Mouse (Mus musculus) heart, postnatal 10 days (tissue): ENCODE data around the gene Med12l. TPM values are rescaled to one million over a fixed set of nuclear protein-coding genes. Genes with fewer than 3 reads are reported as not detected.

Source experiments
- DNase-seq, 2 experiments: peaks; one replicate each; pipeline ENCODE4 v3.0.0; 2021
- intact Hi-C: fragments of 180-260 bp; cut with DNase I; formaldehyde crosslinking; loops from one replicate; pipeline ENCODE4 v1.15.1; 2025
- total RNA-seq, 2 experiments: library from RNA; stranded (reverse); gene quantifications; 2 replicates each; pipeline ENCODE4 v1.2.3; 2021

The Med12l gene
- 10 to 100 TPM in 1 of 2 experiments, 1 to 10 TPM in 1; 9.4 to 10.1 TPM for total RNA-seq

GRCm38 (mm10) chr3:59005271-59005995, at the start of gene Med12l:
Gene Med12l (plus strand): TSS chr3:59005825.
- intact Hi-C loops, result no loop called here
- peak; percentile 75 to 78 for DNase-seq

GRCm38 (mm10) chr3:58961166-58961565, 44.5 kb upstream of the Med12l start:
- DNase-seq, result no peak
- intact Hi-C loops, result no loop called here

DNA sequence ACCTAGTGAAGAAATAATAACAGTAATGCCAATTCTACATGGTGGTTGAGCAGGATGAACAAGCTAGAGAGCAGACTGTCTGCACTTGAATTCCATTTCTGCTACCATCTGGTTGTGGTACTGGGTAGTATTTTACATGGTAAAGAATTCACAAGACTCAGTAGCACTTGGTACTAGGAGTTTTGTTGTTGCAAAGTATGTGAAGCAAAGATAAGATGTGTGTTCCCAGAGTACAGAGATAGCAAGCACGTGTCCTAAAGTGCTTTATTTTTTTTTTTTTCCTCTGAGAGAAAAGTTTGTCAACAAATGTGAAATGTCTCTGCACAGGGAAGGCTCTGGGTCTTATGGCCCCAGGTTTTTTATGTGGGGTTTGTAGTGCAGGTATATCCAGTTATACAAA, 28.2 kb upstream of the Med12l start:
- intact Hi-C loops, result no loop called here
- no peak for DNase-seq

- no peak for DNase-seq
- intact Hi-C loops, result no loop called here
Observed at GRCm38 (mm10) chr3:58977906-58978622, 27.6 kb upstream of the Med12l start.

- no peak for DNase-seq
- intact Hi-C loops, result no loop called here
Observed at GRCm38 (mm10) chr3:58980579-58980978, 25.0 kb upstream of the Med12l start.

DNA sequence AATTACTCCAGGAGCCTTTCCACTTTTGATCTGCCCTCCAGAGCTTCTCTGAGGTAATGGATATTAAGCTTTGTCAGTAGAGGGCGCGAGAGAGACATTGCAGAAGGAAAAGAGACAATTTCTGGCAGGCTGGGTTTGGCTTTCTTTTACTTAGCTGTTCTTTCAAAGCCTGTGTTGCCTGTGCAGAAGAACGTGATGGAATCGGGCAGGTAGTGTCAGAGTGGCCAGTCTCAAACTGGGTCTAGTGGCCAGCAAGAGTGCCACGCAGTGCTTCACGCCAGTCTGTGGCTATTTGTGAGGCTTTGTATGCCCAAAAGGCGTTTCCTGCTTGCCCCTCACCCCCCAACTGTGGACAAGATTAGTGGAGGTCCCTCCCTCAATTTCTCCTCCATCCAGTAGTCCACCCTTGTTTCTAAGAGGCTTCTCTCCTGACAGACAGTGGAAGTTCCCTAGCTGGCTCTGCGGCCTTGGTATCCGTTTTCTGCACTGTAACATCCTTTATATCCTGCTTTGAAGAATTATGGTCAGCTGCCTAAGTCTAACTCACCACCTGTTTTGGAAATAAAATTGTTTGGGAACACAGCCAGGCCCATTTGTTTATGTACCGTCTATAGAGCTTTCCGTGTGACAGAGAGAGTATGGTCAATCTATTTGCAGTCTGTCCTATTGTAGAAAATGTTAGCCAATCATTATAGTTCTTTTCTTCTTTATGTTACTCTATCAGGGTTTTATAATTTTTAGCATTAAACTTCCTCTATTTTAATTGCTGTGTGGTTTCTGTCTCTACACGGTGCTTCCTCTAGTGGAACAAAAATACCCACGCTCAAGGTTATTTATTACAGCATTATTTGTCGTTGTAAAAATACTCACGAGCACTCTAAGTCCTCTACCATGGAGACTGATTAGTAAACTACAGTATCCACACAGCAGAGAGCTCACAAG, 22.5 kb upstream of the Med12l start:
- peak; percentile 81 to 90 for DNase-seq
- intact Hi-C loops, result loop anchor here (1.0 kb wide), 1 partner anchor 76 kb away; no protein-coding TSS in a partner anchor

DNA sequence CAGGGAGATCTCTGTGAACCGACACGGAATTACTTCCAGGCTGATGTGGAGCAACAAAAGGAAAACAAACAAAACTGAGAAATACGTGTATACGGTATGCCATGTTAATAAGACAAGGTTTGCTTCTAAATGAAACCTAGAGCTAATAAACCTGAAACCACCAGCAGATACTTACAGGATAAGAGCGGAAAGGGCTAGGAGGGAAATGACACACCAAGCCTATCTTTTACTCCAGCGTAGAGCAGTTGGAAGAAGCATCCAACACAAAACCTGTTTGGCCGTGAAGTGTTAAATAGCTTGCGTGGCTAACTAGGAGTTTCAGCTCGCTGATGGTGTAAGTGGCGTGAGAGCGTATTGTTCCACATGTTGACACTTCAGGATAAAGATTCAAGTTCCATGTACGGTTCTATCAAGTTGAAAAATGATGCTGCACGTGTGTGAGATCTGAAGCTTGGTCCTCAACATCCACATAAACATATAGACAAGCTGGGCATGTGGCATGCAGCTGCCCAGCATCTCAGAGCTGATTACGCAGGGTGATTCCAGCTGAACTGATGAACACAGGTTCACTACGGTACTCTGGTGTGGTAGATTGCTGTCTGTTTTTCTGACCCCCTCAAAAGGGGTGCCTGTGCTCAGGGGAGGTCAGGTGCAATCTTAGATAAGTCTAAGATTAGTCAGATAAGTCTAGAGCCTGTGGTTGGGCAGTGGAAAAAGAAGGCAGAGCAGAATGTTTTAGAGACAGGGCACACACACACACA, 21.6 kb upstream of the Med12l start:
- intact Hi-C loops, result loop anchor here (1.0 kb wide), 1 partner anchor 75 kb away; no protein-coding TSS in a partner anchor
- DNase-seq, result no peak

GRCm38 (mm10) chr3:58985816-58986215, 19.8 kb upstream of the Med12l start:
- no peak for DNase-seq
- intact Hi-C loops, result no loop called here

- intact Hi-C loops, result no loop called here
- DNase-seq, result no peak
Observed at GRCm38 (mm10) chr3:58989374-58989773, 16.3 kb upstream of the Med12l start.

- intact Hi-C loops, result no loop called here
Observed at GRCm38 (mm10) chr3:58990556-58990955, 15.1 kb upstream of the Med12l start.

DNA sequence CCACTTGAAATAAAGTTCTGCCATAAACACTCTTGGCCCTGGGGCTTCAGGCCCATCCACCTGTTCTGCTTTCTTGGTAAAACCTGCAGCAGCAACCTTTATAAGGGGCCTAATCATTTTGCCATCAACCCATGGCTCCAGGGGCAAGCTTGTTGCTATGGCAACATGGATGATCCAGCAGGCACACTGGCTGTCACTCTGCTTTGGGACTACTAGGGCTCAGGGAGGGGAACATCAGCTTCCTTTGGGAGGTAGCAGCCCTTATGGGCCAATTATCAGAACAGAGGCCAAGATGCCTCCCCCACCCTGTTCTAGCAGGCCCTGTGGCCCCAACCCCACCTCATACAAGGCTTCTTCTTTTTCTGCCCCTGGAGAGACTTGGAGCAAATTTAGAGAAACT, 13.5 kb upstream of the Med12l start:
- intact Hi-C loops, result no loop called here
- no peak for DNase-seq

More at GRCm38 (mm10) chr3:58990556-58990955, 15.1 kb upstream of the Med12l start:
- DNase-seq, result no peak

DNA sequence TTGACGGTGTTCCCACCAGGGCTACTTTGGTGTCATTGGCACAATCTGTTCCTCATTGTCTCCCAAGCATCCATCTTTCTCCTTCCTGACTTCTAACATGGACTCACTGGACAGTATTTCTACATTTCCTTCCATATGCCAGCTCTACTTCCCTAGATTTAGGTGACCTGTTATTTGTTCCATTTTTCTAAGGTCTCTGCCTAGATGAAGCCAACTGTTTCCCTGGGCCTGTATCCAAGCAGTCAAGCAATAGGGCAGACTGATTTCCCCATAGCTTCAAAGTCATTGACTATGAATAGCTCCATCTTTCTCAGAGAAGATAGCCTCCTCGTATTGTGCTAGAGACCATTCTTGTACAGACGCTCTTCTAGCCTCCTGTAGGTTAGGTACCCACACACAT, 12.0 kb upstream of the Med12l start:
- intact Hi-C loops, result no loop called here
- no peak for DNase-seq

DNA sequence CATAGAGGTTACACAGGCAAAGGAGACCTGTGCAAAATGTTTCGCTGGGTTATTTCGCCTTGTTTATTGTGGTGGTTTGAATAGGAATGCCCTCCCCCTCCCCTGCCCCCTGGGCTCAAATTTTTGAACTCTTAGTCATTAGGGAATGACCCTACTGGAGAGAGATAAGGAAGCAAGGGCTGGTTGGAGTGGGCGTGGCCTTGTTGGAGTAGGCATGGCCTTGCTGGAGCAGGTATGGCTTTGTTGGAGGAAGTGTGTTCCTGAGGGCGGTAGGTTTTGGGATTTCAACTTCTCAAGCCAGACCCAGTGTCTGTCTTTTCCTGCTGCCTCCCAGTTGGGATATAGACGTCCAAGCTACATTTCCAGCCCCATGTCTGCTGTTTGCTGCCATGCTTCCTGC, 1.9 kb upstream of the Med12l start:
- DNase-seq, result no peak
- intact Hi-C loops, result no loop called here

- peak; percentile 55 to 60 for DNase-seq
Observed at GRCm38 (mm10) chr3:59005996-59006730, 538 bp downstream of the Med12l start.

DNA sequence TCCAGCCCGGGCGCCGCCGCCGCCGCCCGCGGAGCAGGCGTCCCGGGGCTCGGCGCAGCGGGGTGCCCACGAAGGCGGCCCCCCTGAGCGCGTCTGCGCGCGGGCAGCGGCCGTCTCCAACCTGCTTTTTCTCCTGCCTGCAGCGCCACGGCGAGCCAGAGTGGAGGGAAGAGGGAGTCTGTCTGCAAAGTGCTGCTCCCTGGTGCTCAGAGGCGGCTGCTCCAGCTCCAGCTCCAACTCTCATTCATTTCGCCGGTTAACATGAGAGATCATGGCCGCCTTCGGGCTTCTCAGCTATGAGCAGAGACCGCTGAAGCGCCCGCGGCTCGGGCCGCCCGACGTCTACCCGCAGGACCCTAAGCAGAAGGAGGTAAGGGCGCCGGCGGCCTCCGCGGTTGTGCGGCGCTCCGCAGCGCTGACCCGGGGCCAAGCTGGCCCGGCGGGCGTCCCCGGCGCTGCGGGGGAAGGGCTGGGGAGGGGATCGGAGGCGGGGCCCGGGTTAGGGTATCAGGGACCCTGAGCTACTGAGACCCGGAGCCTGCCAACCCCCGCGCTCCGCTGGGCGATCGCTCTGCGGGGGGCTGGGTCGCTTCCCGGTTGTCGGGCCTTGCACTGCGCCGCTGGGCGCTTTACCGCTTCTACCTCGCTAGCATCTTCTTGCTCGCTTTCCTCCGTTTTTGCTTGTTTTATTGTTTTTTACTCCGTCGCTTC, 1.3 kb downstream of the Med12l start:
- intact Hi-C loops, result loop anchor here (1.0 kb wide), 1 partner anchor 52 kb away; no protein-coding TSS in a partner anchor
- peak; percentile 82 to 83 for DNase-seq

More at GRCm38 (mm10) chr3:59005996-59006730, 538 bp downstream of the Med12l start:
- intact Hi-C loops, result loop anchor here (1.0 kb wide), 1 partner anchor 53 kb away; no protein-coding TSS in a partner anchor

DNA sequence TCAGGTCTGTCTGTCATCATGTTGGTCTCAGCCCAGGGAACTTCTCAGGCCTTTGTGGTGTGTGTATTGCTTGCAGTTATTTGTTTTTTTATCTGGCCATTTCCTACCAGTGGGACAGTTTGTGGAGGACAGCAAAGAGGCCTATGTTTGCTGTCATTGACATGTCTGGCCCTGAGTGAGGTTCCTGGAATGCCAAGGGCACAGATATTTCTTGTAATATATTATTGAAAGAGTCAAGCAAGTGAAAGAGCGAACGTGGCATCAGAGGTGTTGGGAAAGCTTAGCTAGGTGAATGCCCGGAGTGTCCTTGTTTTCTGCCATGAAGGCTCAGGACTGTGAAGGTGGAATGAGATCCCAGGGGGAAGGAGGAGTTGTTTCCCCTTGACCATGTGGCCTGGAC, 4.7 kb downstream of the Med12l start:
- intact Hi-C loops, result no loop called here
- DNase-seq, result no peak

DNA sequence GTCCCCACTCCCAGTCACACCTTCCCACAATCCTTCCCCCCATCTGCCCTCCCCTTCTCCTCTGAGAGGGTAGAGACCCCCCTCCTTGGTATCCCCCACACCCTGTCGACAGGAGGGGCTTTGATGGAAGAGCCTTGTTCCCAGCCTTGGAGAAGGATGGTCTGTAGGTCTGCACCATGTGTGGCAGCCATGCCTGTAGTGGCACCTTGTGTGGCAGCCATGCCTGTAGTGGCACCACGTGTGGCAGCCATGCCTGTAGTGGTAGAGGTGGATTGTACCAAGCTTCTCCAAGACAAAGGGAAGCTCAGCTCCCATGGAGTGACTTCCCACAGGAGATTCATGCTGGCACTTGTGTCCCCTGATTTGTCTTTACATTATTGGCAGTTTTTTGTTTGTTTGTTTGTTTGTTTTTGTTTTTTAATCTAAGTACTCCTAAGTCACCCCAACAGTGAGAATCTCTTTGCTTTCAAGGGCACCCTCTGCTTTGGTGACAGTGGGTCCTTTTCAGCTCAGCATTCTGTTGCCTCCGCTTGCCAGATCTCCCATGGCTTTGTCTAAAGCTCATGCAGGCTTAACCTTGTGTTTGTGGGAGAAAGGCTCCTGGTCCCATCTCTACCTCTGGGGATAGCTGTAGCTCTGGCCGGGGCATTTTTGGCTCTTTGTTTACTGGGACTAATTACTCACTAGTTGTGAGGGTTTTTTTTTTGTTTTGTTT, 10.2 kb downstream of the Med12l start:
- no peak for DNase-seq
- intact Hi-C loops, result no loop called here

DNA sequence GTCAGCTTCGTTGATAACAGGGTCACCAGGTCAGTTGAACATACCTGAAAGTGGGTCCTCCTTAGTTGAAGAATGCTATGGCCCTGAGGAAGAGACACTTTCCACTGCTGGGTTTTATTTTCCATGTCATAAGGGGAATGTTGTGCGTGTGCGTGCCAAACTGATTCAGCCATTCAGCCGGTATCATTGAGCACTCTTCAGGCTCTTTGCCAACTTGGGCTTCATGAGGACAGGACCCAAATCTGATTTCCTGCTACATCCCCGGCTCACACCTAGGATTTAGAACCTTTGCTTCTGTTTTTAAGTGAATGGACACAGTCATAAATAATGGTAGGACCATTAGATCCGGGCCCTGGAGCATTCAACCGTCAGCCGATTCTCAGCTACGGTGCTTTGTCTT, 10.9 kb downstream of the Med12l start:
- intact Hi-C loops, result no loop called here
- no peak for DNase-seq
